Mouse (Mus musculus) C2C12 (cell line): ENCODE data around the gene E2f2.

Experiments used
- CTCF ChIP-seq: IDR thresholded peaks from one replicate; pipeline ENCODE4 v1.5.1; 2011; ENCODE audit not compliant: control insufficient read depth, insufficient read depth, insufficient read length
- USF1 ChIP-seq: IDR thresholded peaks from one replicate; pipeline ENCODE4 v1.6.1; 2011; ENCODE audit warnings: low read depth, mild to moderate bottlenecking, control low read depth, moderate library complexity

DNA sequence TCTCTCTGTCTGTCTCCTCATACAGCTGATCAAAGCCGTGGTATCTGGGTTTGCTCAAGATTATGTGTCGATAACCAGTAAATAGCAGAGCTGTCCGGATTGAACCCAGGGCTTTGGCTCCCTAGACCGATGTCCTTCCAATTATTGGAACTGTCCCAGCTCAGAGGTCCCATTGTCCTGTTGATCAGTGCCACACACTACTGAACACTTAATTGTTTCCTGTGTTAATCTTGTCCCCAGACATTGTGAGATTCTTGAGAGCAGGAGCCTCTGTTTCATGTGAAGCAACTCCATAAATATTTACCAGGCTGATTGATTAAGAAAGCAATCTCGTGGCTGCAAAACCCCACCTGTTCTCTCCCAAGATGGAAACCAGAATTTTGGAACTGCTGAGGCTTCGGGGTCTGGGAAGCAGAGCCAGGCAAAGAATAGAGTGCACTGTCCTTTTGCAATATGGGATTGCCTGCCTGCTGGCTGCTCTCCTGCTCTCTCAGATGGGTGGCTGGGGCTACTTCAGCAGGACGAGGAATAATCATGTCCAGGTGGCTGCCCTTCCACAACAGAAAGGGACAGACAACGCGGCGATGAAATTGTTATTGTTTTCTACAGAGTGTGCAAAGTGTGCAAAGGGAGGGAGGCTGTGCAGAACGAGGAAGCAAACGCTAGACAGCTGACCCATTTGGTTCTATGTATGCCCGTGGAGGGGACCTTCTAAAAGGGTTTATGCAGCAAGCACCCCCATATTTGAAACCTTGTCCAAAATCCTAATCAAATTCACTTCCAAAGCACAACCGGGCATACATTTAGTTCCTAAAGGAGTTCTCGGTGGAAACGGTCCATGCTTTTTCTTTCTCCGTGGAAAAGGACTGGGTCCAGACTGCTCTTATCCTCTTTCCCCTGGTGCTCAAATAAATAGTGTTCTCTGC is 29.7 kb upstream of the E2f2 start:
- TF ChIP-seq CTCF (no peak), USF1 (no peak)
